Mouse (Mus musculus): ENCODE data around the gene Sh3tc1. TPM values are rescaled to one million over a fixed set of nuclear protein-coding genes. Genes with fewer than 3 reads are reported as not detected.

The Sh3tc1 gene
- polyA plus RNA-seq, 1 experiment = not detected

GRCm38 (mm10) chr5:35756997-35757638 lies 17.3 kb upstream of the Sh3tc1 start:
- no peaks in the 10 kb centered on the region for H3K4me1 ChIP-seq (ENCODE audit: control insufficient read depth, insufficient read depth, low read length)
- peak overlapping the region; percentile 28 for H3K4me3 ChIP-seq (ENCODE audit: insufficient read depth, low read length)
- H3K27ac ChIP-seq (ENCODE audit: insufficient read depth, low read length) = no peak overlapping the region
- TF ChIP-seq CTCF (IDR thresholded peaks at IDR 0.05; ENCODE audit: borderline replicate concordance, insufficient read depth, low read length) (no peak), POLR2A (IDR thresholded peaks at IDR 0.05; ENCODE audit: low read depth, low read length) (no peak)

GRCm38 (mm10) chr5:35756020-35756419 lies 16.2 kb upstream of the Sh3tc1 start:
- no peak overlapping the region for H3K27ac ChIP-seq (ENCODE audit: insufficient read depth, low read length)
- no peak overlapping the region for H3K4me3 ChIP-seq (ENCODE audit: insufficient read depth, low read length)
- H3K4me1 ChIP-seq (ENCODE audit: control insufficient read depth, insufficient read depth, low read length) = no peaks in the 10 kb centered on the region
- no peak for TF ChIP-seq POLR2A (IDR thresholded peaks at IDR 0.05; ENCODE audit: low read depth, low read length)
- no peak for TF ChIP-seq CTCF (IDR thresholded peaks at IDR 0.05; ENCODE audit: borderline replicate concordance, insufficient read depth, low read length)

- H3K27ac ChIP-seq (ENCODE audit: insufficient read depth, low read length) = no peak overlapping the region
- TF ChIP-seq CTCF (IDR thresholded peaks at IDR 0.05; ENCODE audit: borderline replicate concordance, insufficient read depth, low read length) (peak; percentile 59; the same call in 1 of the 2 replicates), POLR2A (IDR thresholded peaks at IDR 0.05; ENCODE audit: low read depth, low read length) (no peak)
- no peak overlapping the region for H3K4me3 ChIP-seq (ENCODE audit: insufficient read depth, low read length)
- no peaks in the 10 kb centered on the region for H3K4me1 ChIP-seq (ENCODE audit: control insufficient read depth, insufficient read depth, low read length)
These were observed 15.4 kb upstream of the Sh3tc1 start for GRCm38 (mm10) chr5:35755131-35755733.

- H3K27ac ChIP-seq (ENCODE audit: insufficient read depth, low read length) = no peak overlapping the region
- H3K4me3 ChIP-seq (ENCODE audit: insufficient read depth, low read length) = no peak overlapping the region
- TF ChIP-seq CTCF (IDR thresholded peaks at IDR 0.05; ENCODE audit: borderline replicate concordance, insufficient read depth, low read length) (no peak), POLR2A (IDR thresholded peaks at IDR 0.05; ENCODE audit: low read depth, low read length) (no peak)
- no peaks in the 10 kb centered on the region for H3K4me1 ChIP-seq (ENCODE audit: control insufficient read depth, insufficient read depth, low read length)
These were observed 11.2 kb upstream of the Sh3tc1 start for GRCm38 (mm10) chr5:35751016-35751415.

GRCm38 (mm10) chr5:35750026-35750425 lies 10.2 kb upstream of the Sh3tc1 start:
- no peaks in the 10 kb centered on the region for H3K4me1 ChIP-seq (ENCODE audit: control insufficient read depth, insufficient read depth, low read length)
- TF ChIP-seq CTCF (IDR thresholded peaks at IDR 0.05; ENCODE audit: borderline replicate concordance, insufficient read depth, low read length) (no peak), POLR2A (IDR thresholded peaks at IDR 0.05; ENCODE audit: low read depth, low read length) (no peak)
- no peak overlapping the region for H3K4me3 ChIP-seq (ENCODE audit: insufficient read depth, low read length)

GRCm38 (mm10) chr5:35749416-35749815 lies 9.6 kb upstream of the Sh3tc1 start:
- Histone ChIP-seq H3K4me1 (ENCODE audit: control insufficient read depth, insufficient read depth, low read length) (no peaks in the 10 kb centered on the region), H3K27ac (ENCODE audit: insufficient read depth, low read length) (no peak overlapping the region), H3K4me3 (ENCODE audit: insufficient read depth, low read length) (no peak overlapping the region)
- TF ChIP-seq CTCF (IDR thresholded peaks at IDR 0.05; ENCODE audit: borderline replicate concordance, insufficient read depth, low read length) (no peak), POLR2A (IDR thresholded peaks at IDR 0.05; ENCODE audit: low read depth, low read length) (no peak)

More at GRCm38 (mm10) chr5:35750026-35750425, 10.2 kb upstream of the Sh3tc1 start:
- no peak overlapping the region for H3K27ac ChIP-seq (ENCODE audit: insufficient read depth, low read length)

- peak; percentile 72; the same call in 1 of the 2 replicates for TF ChIP-seq CTCF (IDR thresholded peaks at IDR 0.05; ENCODE audit: borderline replicate concordance, insufficient read depth, low read length)
- TF ChIP-seq POLR2A (IDR thresholded peaks at IDR 0.05; ENCODE audit: low read depth, low read length) = no peak
- no peak overlapping the region for H3K27ac ChIP-seq (ENCODE audit: insufficient read depth, low read length)
These were observed 7.1 kb upstream of the Sh3tc1 start for GRCm38 (mm10) chr5:35746910-35747309.

GRCm38 (mm10) chr5:35745406-35745805 lies 5.6 kb upstream of the Sh3tc1 start:
- no peak overlapping the region for H3K27ac ChIP-seq (ENCODE audit: insufficient read depth, low read length)
- H3K4me1 ChIP-seq (ENCODE audit: control insufficient read depth, insufficient read depth, low read length) = no peaks in the 10 kb centered on the region
- H3K4me3 ChIP-seq (ENCODE audit: insufficient read depth, low read length) = no peak overlapping the region
- TF ChIP-seq CTCF (IDR thresholded peaks at IDR 0.05; ENCODE audit: borderline replicate concordance, insufficient read depth, low read length) (no peak), POLR2A (IDR thresholded peaks at IDR 0.05; ENCODE audit: low read depth, low read length) (no peak)

More at GRCm38 (mm10) chr5:35746910-35747309, 7.1 kb upstream of the Sh3tc1 start:
- no peaks in the 10 kb centered on the region for H3K4me1 ChIP-seq (ENCODE audit: control insufficient read depth, insufficient read depth, low read length)
- H3K4me3 ChIP-seq (ENCODE audit: insufficient read depth, low read length) = no peak overlapping the region

- H3K27ac ChIP-seq (ENCODE audit: insufficient read depth, low read length) = no peak overlapping the region
- no peak overlapping the region for H3K4me3 ChIP-seq (ENCODE audit: insufficient read depth, low read length)
- TF ChIP-seq POLR2A (IDR thresholded peaks at IDR 0.05; ENCODE audit: low read depth, low read length) = no peak
- TF ChIP-seq CTCF (IDR thresholded peaks at IDR 0.05; ENCODE audit: borderline replicate concordance, insufficient read depth, low read length) = no peak
- H3K4me1 ChIP-seq (ENCODE audit: control insufficient read depth, insufficient read depth, low read length) = no peaks in the 10 kb centered on the region
These were observed 4.4 kb upstream of the Sh3tc1 start for GRCm38 (mm10) chr5:35743990-35744722.
